Mouse (Mus musculus) hindbrain, embryonic 10.5 days (tissue): ENCODE results near the gene Btbd9. TPM values are rescaled to one million over a fixed set of nuclear protein-coding genes. Genes with fewer than 3 reads are reported as not detected.
A peak's percentile ranks its signal among the peaks of the same experiment; 100 is the strongest.
"Not testable (repeated sequence)": the region's sequence is repeated elsewhere in the genome, so short reads cannot be mapped to it uniquely, and the experiment has no call there.

Experiments used
- DNase-seq: peaks from one replicate; pipeline ENCODE4 v3.0.0-alpha.2; 2017; ENCODE audit warnings: low spot score
- H3K27ac ChIP-seq: fragments of 300-500 bp; sonication (generic); 2 replicates; pipeline ENCODE4 v1.5.1; 2016; ENCODE audit warnings: mild to moderate bottlenecking, moderate library complexity
- H3K27me3 ChIP-seq: fragments of 300-500 bp; sonication (generic); 2 replicates; pipeline ENCODE4 v1.6.1; 2016; ENCODE audit warnings: mild to moderate bottlenecking; ENCODE audit not compliant: poor library complexity, insufficient read depth, severe bottlenecking
- H3K36me3 ChIP-seq: fragments of 300-500 bp; sonication (generic); 2 replicates; pipeline ENCODE4 v1.6.1; 2016; ENCODE audit warnings: mild to moderate bottlenecking, moderate library complexity
- H3K4me1 ChIP-seq: fragments of 300-500 bp; sonication (generic); replicated peaks from 2 replicates; pipeline ENCODE4 v1.6.1; 2016; ENCODE audit warnings: mild to moderate bottlenecking
- H3K4me3 ChIP-seq: fragments of 300-500 bp; sonication (generic); 2 replicates; pipeline ENCODE4 v1.5.1; 2016; ENCODE audit warnings: mild to moderate bottlenecking, moderate library complexity
- H3K9me3 ChIP-seq: fragments of 300-500 bp; sonication (generic); 2 replicates; pipeline ENCODE4 v1.6.1; 2016; ENCODE audit warnings: mild to moderate bottlenecking, moderate library complexity
- WGBS: fragments of 180-500 bp; shearing (Covaris S2); methylation state at CpG from one replicate; pipeline ENCODE4 v1.1.7; 2016; 5-methylcytosine and 5-hydroxymethylcytosine counted together
- polyA plus RNA-seq: library from polyadenylated mRNA; unstranded; fragments of >200 nt; fragmentation: Nextera tagmentation; extraction: Ambion mirVana; gene quantifications from 2 replicates; pipeline ENCODE4 v1.2.1, GENCODE M21; 2016

Gene Btbd9
- polyA plus RNA-seq, 1 experiment from 2014 or later, result 67.3 TPM

DNA sequence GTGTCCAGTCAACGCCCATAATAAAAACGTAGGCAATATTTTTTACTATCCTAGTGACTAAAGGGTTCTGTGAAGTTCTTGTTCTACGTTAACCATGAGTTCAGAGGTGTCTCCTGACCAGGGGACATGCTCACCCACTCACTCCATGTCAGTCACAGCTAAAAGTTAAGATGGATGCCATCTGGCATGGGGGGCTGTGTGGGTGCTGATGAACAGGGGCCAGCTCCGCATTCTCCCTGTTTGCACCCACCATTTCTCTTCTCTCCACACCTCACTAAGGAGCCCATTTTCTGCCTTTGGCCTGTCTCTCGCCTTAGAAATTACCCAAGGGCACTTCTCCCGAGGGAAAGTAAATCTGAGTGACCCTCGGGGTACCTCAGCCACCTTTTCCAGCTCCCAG is 63.8 kb downstream of the Btbd9 start:
- Histone ChIP-seq H3K27me3 (no peaks in the 10 kb centered on the region), H3K4me1 (peaks cover 10% of the 10 kb centered on the region), H3K36me3 (peaks cover 25% of the 10 kb centered on the region), H3K27ac (no peak overlapping the region), H3K9me3 (no peaks in the 10 kb centered on the region), H3K4me3 (no peak overlapping the region)
- DNase-seq, result no peak
- 90% methylated on average over 7 of the region's 7 CpGs for WGBS

DNA sequence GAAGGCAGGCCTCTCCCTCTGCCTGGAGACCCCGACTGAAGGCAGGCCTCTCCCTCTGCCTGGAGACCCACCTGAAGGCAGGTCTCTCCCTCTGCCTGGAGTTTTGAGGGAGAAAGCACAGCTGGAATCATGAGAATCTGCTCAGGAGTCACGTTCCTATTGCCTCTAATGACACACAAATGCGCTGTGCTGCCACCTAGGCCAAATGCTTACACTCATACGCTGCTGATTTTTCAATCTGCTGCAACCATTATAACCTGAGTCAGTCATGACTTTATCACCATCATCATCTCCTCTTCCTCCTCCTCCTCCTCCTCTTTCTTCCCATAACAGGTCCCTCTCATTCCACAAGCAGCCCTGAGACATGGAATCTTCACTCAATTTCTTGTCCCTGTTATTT is 64.3 kb downstream of the Btbd9 start:
- WGBS, result 80% methylated on average over 4 of the region's 4 CpGs
- Histone ChIP-seq H3K36me3 (peaks cover 23% of the 10 kb centered on the region), H3K4me3 (no peak overlapping the region), H3K9me3 (no peaks in the 10 kb centered on the region), H3K4me1 (peaks cover 15% of the 10 kb centered on the region), H3K27me3 (no peaks in the 10 kb centered on the region), H3K27ac (no peak overlapping the region)
- DNase-seq, result no peak

DNA sequence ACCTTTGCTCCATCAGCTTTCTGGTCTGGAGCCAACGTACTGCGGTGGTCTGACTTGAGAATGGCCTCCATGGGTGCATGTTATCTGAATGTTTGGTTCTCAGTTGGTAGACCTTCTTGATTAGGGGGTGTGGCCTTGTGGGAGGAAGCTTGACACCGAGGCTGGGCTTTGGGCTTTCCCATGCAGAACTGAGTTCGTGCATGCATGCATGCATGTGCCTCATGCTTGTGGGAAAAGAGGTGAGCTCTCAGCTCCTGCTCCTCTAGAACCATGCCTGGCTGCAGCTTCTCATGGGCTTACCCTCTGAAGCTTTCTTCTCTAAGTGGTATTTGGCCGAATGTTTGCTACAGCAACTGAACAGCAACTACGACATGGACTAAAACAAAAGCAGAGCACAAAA is 64.9 kb downstream of the Btbd9 start:
- no peak overlapping the region for H3K27ac ChIP-seq
- no peak for DNase-seq
- WGBS, result 79% methylated on average over 6 of the region's 6 CpGs
- H3K4me3 ChIP-seq, result no peak overlapping the region
- no peaks in the 10 kb centered on the region for H3K9me3 ChIP-seq
- H3K36me3 ChIP-seq, result peaks cover 17% of the 10 kb centered on the region
- H3K27me3 ChIP-seq, result no peaks in the 10 kb centered on the region
- H3K4me1 ChIP-seq, result peaks cover 18% of the 10 kb centered on the region

DNA sequence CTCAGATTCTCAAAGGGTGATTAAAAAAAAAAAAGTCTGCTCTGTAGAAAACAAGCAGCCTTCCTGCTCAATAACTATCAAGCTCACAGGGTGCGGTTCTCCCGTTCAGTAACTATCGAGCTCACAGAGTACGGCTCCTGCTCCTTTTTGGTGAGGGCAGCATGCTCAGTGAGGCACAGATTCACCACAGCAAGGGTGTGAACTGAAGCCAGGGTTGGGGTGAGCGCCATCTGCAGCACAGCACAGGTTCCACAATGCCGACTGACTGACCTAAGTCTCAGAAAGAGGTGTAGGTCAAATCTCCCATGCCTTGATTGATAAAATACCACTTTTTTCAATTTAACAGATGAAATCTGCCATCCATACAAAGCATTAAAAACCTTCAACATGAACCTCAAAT is 66.1 kb downstream of the Btbd9 start:
- 69% methylated on average over 6 of the region's 6 CpGs for WGBS
- no peaks in the 10 kb centered on the region for H3K27me3 ChIP-seq
- H3K9me3 ChIP-seq, result no peaks in the 10 kb centered on the region
- H3K4me3 ChIP-seq, result no peak overlapping the region
- H3K4me1 ChIP-seq, result peaks cover 18% of the 10 kb centered on the region
- no peak overlapping the region for H3K27ac ChIP-seq
- H3K36me3 ChIP-seq, result peaks cover 9% of the 10 kb centered on the region; the same call in 1 of the 2 replicates
- DNase-seq, result no peak

DNA sequence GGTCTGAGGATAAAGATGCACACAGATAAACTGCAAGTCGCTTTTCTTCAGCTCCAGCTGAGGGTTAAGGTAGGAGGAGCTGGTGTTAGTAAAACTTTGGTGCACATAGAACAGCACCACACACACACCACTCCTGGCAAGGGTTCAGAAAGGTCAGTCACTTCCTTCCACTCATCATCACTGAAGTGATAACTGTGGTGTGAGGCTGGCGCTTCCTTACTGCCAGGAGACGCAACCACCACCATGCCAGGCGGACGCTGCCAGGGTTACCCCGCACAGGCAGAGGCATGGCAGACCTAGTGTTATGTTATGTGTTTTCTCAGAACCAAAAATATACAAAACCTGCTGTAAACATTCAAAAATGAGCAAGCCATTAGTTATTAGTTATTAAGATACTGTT is 66.6 kb downstream of the Btbd9 start:
- Histone ChIP-seq H3K36me3 (0 out of 2 replicates have a peak, but pooled peaks cover 9% of the 10 kb centered on the region), H3K27me3 (no peaks in the 10 kb centered on the region), H3K4me3 (no peak overlapping the region), H3K9me3 (no peaks in the 10 kb centered on the region), H3K4me1 (peaks cover 18% of the 10 kb centered on the region), H3K27ac (no peak overlapping the region)
- 93% methylated on average over 6 of the region's 6 CpGs for WGBS
- DNase-seq, result no peak

DNA sequence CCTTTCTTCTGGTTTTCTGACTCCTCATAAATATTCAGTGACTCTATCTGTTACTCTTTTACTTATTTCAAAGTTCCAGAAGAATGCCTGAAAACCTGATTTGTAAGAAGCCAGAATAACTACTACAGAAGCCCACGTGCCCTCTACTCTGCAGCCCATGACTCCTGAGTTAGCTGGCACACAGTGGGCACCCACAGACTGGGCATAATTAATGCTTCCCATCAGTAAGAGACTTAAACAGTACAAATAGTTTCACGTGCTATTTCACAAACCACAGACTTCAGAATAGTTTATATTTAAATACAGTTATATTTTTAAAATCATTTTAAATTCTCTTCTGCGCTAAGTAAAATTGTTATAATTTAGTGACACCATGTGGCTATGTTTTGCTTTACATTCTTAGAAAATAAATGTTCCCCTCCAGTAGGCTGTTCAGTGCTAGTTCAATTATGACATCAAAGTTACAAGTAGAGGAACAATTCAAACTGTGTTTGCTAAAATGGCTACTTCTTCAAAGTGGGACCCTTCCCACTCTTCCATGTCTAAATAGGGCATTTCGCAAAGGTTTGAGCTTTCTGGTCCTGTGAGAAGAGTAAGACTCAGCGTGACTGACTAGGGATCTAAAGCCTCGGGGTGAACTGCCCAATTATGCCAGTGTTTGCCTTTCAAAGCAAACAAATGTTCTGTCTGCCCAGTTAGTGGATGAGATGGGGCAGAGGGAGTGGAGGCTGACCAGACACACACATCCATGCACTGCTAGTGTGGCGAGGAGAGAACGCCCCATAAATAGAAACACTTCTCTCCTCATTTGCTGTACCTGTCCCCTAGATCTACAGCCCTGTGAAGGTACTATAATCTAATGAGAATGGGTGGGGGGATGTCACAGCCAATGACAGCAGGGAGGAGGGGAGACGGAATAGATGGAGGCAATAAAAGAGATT is 68.4 kb downstream of the Btbd9 start:
- WGBS, result 84% methylated on average over 9 of the region's 9 CpGs
- H3K27me3 ChIP-seq, result no peaks in the 10 kb centered on the region

DNA sequence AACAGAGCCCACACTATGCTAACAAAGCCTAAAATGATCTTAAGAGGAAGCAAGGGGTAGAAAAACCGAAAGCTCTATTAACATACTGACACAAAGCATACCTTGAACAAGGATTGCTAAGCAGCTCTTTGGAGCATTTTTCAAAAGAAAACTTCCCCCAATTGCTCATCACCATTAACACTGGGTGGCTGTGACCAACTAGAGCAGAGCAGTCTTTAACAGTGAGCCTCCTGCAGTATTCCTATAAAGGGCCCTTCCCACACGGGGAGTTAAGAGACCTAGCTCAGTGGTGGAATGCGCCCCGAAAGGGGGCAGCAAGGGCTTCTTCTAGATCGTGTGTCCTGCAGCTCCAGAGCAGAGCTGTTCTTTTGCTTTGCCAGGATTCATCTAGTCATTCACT is 69.4 kb downstream of the Btbd9 start:
- no peaks in the 10 kb centered on the region for H3K27me3 ChIP-seq
- DNase-seq, result no peak
- no peak overlapping the region for H3K4me3 ChIP-seq
- H3K27ac ChIP-seq, result peak overlapping the region; percentile 62; the same call in 1 of the 2 replicates
- 38% methylated on average over 5 of the region's 5 CpGs for WGBS
- no peaks in the 10 kb centered on the region for H3K9me3 ChIP-seq
- H3K36me3 ChIP-seq, result 0 out of 2 replicates have a peak, but pooled peaks cover 8% of the 10 kb centered on the region
- peaks cover 17% of the 10 kb centered on the region for H3K4me1 ChIP-seq

More for the DNA sequence above, 68.4 kb downstream of the Btbd9 start:
- 0 out of 2 replicates have a peak, but pooled peaks cover 8% of the 10 kb centered on the region for H3K36me3 ChIP-seq
- H3K4me3 ChIP-seq, result no peak overlapping the region
- no peak overlapping the region for H3K27ac ChIP-seq
- peaks cover 18% of the 10 kb centered on the region for H3K4me1 ChIP-seq
- no peaks in the 10 kb centered on the region for H3K9me3 ChIP-seq
- DNase-seq, result no peak

DNA sequence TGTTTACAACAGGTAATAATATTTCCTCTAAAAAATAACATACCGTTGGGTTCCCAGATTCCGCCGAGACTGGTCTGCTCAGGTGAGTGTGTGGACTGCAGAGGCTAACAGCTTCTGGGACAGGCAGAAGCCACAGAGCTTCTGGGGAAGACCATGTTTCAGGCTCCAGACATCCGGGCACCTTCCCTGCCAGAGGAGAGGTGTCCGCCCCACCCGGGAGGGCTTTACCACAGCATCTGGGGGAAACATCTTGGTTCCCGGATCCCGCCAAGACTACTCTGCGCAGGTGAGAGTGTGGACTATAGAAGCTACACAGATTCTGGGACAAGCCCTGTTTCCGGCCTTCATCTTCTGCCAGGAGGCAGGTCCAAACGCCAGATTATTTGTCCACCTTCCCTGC is 76.7 kb downstream of the Btbd9 start:
- WGBS, result 97% methylated on average over 11 of the region's 11 CpGs
- not testable (repeated sequence) for H3K27me3 ChIP-seq, H3K4me3 ChIP-seq, H3K27ac ChIP-seq, DNase-seq, H3K9me3 ChIP-seq
- Histone ChIP-seq H3K4me1 (peaks cover 18% of the 10 kb centered on the region), H3K36me3 (peaks cover 11% of the 10 kb centered on the region)

DNA sequence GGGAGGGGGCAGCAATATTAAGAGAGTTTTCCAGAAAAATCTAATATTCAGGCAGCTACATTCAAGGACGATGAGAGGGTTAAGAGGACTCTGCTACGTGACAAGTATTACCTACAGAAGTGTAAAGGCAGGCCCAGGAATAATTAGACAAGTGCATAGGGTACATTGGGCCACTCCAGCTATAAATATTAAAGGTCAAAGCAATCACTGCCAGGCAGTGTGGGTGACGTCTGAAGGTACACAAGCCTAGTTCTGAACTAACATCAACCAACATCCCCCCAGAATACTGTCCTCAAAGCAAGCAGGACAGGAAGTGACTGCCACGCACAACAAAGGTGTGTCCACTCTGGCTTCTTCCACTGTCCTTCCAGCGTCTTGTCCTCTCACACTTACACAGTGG is 77.5 kb downstream of the Btbd9 start:
- Histone ChIP-seq H3K27me3 (no peaks in the 10 kb centered on the region), H3K4me1 (peaks cover 18% of the 10 kb centered on the region), H3K36me3 (peaks cover 10% of the 10 kb centered on the region), H3K27ac (no peak overlapping the region), H3K9me3 (no peaks in the 10 kb centered on the region), H3K4me3 (no peak overlapping the region)
- 90% methylated on average over 5 of the region's 5 CpGs for WGBS
- DNase-seq, result no peak

DNA sequence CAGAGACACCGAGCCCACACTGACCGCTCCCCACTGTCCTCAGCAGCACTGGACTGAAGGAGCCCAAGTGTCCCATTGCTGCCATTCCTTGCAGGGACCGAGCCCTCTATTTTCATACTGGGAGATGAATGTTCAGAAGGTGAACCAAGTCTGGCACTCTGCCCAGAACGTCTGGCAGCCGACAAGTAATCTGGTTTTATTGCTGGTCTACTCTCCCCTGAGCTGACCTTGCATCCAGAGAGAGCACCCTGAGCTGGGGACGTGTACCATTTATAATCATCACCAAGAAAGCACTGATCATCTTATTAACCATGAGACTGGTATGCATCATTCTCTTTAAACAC is 77.9 kb downstream of the Btbd9 start:
- Histone ChIP-seq H3K9me3 (no peaks in the 10 kb centered on the region), H3K36me3 (peaks cover 10% of the 10 kb centered on the region), H3K4me1 (peaks cover 18% of the 10 kb centered on the region), H3K4me3 (no peak overlapping the region), H3K27ac (peak overlapping the region; percentile 70), H3K27me3 (no peaks in the 10 kb centered on the region)
- 78% methylated on average over 6 of the region's 6 CpGs for WGBS
- DNase-seq, result no peak

DNA sequence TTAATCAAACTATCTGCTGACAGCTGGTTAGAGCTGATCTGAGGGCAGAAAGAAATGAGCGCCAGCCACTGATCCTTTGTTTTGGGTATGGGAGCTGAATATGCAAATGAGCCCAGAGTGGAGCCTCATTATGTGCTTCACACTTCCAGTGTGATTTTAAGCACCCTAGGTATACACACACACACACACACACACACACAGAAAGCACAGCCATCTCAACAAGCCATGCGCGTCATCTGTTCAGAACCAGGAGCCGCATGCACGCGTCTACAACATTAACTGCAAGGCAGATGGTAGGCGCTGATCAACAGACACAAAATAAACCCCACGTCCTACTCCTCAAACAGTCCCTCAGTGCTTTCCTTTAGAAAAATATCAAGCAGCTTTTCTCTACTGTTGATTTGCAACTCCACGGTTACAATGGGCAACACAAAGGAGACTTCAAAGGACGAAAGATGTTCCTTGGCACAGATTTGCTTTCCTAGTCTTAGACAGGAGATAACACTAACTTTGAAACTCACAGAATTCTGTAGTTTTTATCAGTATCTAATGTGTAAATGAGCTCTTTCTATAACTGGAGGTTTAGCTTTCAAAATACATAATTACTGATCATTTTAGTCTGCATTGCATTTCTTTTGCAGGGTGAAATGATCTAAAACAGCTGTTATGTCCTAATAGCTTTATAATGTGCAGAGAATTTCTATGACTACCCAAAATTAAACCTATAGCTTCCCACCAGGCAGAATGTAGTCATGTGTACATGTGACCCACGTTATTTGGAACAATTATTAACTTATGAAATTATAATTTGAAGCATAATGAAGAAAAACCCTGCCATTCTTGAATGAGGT is 78.5 kb downstream of the Btbd9 start:
- DNase-seq, result peak; percentile 20
- H3K27ac ChIP-seq, result peak overlapping the region; percentile 70
- 51% methylated on average over 11 of the region's 11 CpGs for WGBS

DNA sequence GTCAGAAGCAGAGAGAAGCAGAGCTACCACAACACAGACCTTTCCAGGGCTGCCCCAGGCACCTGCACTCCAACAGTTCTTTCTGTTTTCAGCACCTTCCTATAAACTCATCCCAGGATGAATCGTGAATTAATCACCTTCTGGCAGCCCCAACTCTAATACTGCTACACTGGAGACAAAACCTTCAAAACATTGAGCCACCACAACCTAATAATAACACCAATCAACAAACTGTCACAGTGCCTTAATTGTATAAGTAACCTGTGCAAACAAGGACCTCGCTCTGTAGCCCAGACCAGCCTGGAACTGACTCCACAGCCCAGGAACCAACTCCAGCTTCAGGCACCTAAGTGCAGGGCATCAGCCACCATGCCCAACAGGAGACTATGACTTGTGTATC is 80.7 kb downstream of the Btbd9 start:
- Histone ChIP-seq H3K4me3 (no peak overlapping the region), H3K9me3 (no peaks in the 10 kb centered on the region), H3K4me1 (peaks cover 20% of the 10 kb centered on the region), H3K36me3 (peaks cover 10% of the 10 kb centered on the region), H3K27me3 (no peaks in the 10 kb centered on the region), H3K27ac (no peak overlapping the region; the same call in 1 of the 2 replicates)
- no peak for DNase-seq
- 93% methylated on average over 2 of the region's 2 CpGs for WGBS

More for the DNA sequence above, 78.5 kb downstream of the Btbd9 start:
- Histone ChIP-seq H3K36me3 (peaks cover 10% of the 10 kb centered on the region), H3K4me1 (peaks cover 18% of the 10 kb centered on the region), H3K27me3 (no peaks in the 10 kb centered on the region), H3K9me3 (no peaks in the 10 kb centered on the region), H3K4me3 (no peak overlapping the region)

DNA sequence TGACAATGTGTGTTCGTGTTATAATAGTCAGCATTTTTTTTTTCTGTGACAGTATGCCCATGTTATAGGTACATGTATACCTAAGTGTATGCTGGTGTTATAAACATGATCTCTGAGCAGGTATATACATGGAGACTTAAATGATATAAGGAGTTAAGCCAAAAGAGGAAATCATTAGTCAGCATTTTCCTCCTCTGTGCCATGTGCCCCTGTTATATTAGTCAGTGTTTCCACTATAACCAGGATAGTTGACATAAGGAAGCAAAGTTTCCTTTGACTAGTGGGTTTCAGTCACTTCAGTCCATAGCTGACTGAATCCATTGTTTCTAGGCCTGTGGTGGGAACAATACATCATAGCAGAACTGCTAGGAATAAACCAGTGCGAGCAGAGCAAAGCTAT is 81.1 kb downstream of the Btbd9 start:
- 77% methylated on average over 2 of the region's 2 CpGs for WGBS
- Histone ChIP-seq H3K27me3 (no peaks in the 10 kb centered on the region), H3K27ac (no peak overlapping the region), H3K4me3 (no peak overlapping the region), H3K9me3 (no peaks in the 10 kb centered on the region), H3K36me3 (peaks cover 10% of the 10 kb centered on the region), H3K4me1 (peaks cover 21% of the 10 kb centered on the region)
- no peak for DNase-seq
